Mouse (Mus musculus) heart, adult 2 months (tissue): Measurements from ENCODE around the gene Gadl1.

Source experiments
- CTCF ChIP-seq: fragments of 200-600 bp; IDR thresholded peaks from 2 replicates; pipeline ENCODE4 v1.8.1; 2022; ENCODE audit warnings: antibody characterized with exemption, mild to moderate bottlenecking, moderate library complexity
- EP300 ChIP-seq: fragments of 200-500 bp; IDR thresholded peaks from 2 replicates; pipeline ENCODE4 v1.6.1; 2011; ENCODE audit warnings: low read depth, low read length, control low read depth; ENCODE audit not compliant: insufficient read depth
- POLR2A ChIP-seq: fragments of 200-500 bp; IDR thresholded peaks from 2 replicates; pipeline ENCODE4 v1.6.1; 2011; ENCODE audit warnings: mild to moderate bottlenecking, low read depth, low read length, control low read depth; ENCODE audit not compliant: insufficient read depth

GRCm38 (mm10) chr9:115936350-115936749, 27.1 kb downstream of the Gadl1 start:
- TF ChIP-seq CTCF (no peak), POLR2A (no peak), EP300 (no peak)
